Mouse (Mus musculus): ENCODE results near the gene Cpsf6.

The Cpsf6 gene

GRCm38 (mm10) chr10:117413562-117414527 is 34.0 kb upstream of the Cpsf6 start:
- no peak for DNase-seq

DNA sequence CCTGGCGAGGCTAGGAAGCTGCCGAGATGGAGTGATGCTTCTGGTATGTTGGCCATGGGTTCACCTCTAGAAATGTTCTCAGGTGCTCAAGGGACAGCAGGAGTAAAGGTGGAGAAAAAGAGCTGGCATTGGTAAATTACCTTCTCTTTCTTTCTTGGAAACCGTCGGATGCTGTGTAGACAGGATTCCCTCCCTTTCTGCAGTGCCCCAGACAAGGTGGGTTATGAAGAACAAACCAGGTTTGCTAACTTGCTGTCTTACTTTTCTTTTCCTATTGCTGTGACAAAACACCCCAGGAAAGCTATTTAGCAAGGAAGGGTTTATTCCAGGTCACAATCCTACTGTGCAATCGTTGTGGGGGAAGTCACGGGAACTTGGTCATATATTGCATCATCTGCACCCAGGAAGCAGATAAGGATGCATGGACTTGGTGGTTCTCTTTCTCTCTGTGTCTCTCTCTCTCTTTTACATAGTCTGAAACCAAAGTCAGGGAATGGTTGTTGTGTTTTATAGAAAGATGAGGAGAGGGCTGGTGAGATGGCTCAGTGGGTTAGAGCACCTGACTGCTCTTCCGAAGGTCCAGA is 32.8 kb upstream of the Cpsf6 start:
- DNase-seq: no peak

DNA sequence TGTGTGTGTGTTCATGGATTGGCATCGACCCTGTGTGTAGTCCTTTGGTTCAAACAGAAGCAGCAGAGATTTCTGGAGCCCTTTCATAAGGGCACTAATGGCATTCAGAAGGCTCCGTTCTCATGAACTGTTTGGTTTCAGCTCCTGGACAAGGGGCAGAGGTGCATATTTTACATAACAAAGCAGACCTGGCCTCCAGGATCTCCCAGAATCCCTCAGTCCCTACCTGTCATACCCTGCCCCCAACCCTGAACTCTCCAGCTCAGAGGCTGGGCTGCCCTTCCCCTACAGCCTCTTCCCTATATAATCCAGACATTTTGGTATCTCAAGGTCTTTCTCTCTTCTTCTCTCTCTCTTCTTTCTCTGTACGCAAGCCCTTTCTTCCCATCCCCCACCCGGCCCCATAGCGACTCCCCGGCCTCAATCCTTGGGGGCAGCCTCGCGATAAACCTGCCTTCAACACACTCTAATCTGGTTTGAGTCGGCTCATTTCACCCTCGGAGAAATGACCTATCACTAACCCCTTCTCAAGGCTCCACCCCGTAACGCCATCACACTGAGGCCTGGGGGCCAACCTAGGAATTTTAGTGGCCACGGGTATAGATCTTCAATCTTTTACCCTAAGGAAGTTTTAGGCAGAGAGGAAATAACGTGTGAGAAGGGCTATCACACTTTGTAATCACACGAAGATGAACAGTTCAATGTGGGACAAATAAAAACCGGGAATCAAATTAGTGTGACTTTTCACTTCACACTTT is 32.1 kb upstream of the Cpsf6 start:
- DNase-seq: no peak

DNA sequence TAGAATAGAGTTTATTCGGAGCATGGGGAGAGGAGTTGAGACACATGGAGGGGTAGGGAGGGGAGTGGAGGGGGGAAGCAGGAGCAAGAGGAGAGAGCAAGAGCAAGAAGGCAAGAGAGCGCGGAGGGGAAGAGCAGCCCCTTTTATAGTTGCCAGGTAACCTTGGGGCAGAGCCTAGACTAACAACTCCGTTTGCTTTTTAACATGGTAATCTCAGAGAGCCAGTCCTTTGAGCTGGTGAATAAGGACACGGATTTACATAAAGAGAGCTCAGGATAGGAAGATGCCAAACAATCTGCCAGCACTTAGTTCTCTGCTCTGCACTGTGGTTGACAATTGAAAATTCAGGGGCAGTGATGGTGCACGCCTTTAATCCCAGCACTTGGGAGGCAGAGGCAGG is 31.3 kb upstream of the Cpsf6 start:
- DNase-seq: no peak

DNA sequence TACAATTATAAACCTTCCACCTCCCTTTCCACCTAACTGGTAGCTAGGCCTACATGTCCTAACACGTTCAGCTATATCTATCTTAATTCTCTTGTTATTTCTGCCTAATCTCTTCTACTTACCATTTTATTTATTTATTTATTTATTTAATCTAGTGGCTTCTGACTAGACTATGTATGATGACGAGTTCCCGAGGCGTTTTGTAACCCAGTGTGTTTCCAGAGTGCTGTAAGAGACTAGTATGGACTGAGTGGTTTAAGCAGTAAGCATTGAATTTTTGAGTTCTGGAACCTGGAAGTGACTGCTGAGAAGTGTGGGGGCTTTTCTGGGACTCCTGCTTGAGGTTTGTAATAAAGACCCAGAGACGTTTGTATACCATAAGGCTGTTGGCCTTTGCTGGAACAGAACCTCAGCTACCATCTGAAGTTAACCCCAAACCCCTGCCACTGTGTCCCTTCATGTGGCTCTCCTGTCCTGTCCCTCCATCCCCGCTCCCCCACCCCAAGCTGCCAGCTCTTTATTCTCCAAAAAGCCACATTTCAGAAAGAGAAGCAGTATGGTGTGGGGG is 30.8 kb upstream of the Cpsf6 start:
- DNase-seq: no peak

- no peak for DNase-seq
Observed at GRCm38 (mm10) chr10:117409373-117410354, 29.8 kb upstream of the Cpsf6 start.

DNA sequence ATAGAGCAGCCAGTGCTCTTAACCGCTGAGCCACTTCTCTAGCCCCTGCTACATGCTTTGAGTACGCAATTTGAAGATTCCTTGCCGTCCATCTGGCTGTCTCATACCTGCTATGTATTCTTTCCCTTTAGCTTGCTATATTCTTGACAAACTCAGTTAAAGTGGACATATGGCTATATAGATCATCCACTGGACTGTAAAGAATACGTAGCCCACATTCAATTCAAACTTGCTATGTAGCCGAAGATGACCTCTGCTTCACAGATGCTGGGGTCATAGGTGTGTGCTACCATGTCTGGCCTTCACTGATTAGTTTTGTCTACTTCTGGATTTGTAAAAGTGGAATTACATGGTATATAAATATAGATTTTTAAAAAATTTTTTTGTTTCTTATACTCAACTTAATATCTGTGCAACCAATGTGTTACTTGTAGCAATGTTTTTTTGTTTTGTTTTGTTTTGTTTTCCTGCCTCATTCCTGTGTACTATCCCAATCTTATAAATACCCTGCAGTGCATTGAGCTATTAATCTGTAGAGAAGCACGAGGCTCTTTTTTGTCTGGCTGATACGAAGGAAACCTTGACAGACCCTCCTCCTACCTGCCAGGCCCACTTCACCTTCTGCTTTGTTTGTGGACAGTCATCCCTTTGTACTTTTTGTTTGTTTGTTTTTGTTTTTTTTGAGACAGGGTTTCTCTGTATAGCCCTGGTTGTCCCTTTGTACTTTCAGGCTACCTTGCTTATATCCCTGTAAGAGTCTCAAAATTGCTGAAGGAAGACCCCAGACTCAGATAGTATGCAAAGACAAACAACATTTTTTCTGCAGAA is 28.9 kb upstream of the Cpsf6 start:
- no peak for DNase-seq

DNA sequence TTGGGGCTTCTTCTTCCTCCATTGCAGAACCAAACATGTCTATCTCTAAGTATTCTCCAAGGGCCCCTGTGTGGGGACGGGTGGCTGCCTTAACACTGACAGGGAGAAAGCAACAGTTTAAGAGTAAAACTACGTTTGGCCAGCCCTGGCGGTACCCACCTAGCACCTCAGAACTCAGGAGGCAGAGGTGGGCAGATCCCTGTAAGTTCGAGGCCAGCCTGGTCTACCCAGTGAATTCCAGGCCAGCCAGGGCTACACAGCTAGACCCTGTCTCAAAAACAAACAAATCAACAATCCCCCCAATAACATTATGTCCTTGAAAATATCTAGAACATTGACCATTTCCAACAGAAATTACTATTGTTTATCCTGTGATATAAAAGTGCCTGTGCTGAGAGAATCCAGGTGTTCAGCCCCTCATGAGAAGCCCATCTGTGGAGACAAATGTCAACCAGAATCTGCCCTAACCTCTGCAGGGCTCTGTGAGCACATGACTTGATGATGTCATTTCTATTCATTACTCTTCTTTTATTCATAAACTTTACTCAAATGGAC is 28.0 kb upstream of the Cpsf6 start:
- DNase-seq: no peak

DNA sequence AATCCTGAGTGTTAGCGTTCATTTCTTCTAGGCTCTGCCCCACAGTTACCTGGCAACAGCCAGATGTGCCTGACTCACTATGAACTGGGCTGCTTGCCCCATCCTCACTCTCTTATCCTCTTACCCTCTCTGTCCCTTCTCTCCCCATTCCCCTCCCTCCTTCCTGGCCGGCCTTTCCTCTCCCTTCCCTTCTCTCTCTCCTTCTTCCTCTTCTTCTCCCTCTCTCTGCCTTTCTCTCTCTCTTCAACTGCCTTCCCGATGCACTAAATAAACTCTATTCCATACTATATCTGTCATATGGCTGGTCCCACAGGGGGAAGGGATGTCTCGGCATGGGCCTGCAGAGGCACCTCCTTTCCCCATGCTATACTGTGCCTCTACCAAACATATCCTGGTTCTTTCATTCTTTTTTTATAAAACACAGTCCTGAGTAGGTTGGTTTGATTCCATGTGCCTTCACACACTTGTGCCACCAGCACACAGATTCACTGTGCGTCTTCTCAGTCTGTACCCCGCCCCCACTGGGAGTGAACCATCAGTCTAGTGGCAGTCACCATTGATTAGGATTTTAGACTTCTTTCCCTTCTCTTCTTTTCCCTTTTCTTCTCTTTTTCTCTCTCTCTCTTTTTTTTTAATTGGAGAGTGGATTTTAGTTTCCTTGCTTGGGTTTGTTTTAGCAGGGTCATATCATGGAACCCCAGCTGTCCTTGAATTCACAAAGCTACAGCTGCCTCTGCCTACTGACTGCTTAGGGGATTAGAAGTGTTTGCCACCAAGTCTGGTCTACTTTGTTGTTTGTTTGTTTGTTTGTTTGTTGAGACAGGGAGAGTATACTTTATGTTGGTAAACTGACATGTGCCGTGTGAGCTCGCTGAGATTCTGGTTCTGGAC is 27.3 kb upstream of the Cpsf6 start:
- DNase-seq: no peak

- no peak for DNase-seq
Observed at GRCm38 (mm10) chr10:117406283-117406588, 26.4 kb upstream of the Cpsf6 start.

DNA sequence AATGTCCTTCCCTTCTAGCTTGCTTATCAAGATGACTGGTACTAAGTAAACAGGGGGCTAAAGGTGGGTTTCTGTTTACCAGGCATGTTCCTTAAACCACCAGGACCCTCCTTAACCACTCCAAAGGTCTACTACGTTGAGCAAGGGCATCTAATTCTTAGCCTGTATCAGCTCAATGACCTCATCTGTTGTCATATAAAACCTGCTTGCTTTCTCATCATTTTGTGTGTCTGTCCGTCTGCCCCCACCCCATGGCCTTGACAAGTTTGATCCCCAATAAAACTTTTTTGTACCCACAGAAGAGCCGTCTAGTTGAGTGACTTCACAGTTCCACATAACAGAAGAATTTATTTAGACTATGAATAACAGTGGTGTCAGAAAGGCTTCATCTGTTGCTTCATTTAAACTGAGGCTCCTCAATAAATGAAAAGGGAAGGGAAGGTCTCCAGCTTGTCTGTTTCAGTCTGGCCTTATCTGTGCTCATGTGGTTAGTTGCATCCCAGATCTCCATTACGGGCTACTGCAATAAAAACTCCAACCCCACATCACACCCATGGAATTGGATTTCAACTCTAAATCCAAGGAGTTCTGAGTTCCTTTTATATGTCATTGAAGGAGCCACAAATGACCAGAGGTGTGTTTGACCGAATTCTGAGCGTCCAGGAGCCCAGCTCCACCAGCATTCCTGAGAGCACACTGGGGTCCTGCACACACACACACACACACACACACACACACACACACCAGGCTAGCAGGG is 25.9 kb upstream of the Cpsf6 start:
- DNase-seq: no peak

GRCm38 (mm10) chr10:117404384-117404783 is 24.6 kb upstream of the Cpsf6 start:
- no peak for DNase-seq

DNA sequence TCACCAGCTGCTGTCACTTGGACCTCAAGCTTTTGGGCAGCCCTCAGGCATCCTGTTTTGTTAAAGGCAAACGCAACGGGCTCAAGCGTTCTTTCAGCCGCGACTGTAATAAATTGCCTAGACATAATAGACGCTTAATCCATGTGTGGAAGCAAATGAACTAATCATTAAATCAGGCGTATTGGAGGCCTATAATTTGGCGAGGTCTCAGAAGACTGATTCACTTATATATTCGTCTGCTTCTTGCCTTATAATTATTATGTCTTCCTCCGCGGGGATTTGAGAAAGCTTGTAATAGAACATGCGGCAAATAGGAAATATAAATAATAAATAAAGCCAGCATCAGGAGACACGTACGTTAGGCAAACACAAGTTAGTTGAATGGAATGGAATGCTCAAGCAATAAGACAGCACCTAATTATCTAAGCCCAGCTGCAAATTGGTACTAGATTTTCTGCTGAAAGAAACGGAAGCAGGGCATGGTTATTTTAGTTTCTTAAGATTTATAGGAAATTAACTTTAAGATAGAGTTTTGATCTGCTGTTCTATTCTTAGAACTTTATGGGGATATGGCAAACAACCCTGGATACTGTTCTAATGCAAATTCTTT is 23.6 kb upstream of the Cpsf6 start:
- no peak for DNase-seq

DNA sequence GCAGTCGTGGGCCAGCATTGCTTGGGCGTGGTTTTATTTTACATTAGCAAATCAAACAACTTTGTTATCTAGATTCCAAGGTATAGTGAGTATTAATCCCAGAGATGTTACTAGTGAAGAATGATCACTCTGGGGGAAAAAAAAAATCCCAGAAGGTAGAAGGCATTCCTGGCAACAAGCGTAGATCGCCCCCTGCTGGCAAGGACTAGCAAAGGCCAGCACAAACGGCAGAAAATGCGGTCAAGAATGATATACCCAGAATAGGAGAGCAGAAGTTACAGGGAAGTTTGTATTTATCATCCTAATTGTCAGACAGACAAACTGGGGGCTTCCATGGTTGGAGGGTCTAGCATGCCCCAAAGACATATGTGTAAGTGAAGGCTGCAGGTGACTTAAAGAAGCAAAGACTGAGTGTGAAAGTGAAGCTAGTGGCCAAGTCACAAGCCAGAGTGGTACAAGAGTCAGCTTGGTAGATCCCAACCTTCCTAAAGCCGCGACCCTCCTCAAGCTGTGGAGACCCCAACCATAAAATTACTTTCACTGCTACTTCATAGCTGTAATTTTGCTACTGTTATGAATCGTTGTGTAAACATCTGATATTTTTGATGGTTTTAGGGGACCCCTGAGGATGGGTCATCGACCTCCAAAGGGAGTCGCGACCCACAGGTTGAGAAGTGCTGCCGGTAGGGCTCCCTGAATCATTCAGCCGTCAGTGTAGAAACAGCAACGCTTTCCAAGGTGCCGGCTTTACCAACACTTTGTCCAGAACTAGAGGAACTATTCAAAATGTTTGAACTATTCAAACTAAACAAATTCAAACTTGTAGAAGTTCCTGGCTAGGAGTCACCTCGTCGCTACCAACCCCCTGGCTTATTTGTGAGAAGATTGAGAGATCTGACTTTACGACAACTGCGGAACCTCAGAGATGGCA is 22.9 kb upstream of the Cpsf6 start:
- DNase-seq: peak; percentile 44 to 70

- no peak for DNase-seq
Observed at GRCm38 (mm10) chr10:117401364-117401763, 21.5 kb upstream of the Cpsf6 start.

DNA sequence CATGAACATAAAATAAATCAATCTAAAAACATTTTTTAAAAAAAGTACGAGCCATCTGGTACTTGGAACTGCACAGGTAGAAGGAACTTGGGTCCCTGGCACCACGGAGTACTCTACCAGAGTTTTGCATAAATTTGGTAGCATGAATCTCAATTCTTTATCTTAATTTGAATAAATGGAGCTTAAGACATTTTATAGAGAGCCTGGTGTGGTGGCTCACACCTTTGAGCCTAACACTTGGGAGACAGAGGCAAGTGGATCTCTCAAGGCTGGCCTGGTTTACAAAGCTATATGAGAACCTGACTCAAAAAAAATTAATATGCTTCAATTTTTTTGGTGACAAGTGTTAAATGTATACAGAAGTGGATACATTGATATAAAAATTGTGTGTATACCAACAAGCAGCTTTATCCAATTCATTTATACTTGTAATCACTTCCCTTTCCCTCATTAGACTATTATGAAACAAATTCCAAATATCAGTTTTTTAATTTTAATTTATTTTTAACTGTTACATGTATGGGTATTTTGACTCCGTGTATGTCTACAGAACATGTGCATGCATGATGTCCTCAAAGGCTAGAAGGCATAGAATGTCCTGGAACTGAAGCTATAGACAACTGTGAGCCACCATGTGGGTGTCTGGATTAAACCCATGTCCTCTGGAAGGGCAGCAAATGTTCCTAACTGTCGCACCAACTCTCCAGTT is 20.6 kb upstream of the Cpsf6 start:
- DNase-seq: no peak

GRCm38 (mm10) chr10:117399839-117400238 is 20.0 kb upstream of the Cpsf6 start:
- no peak for DNase-seq

Measured in lung, postnatal 4 days (tissue).